ENCODE assay signal across 8 mouse cellular contexts in genomic region chr5:123907631-123907977, GRCm38 (mm10). TPM values are rescaled to one million over a fixed set of nuclear protein-coding genes. Genes with fewer than 3 reads are reported as not detected.
A peak's percentile ranks its signal among the peaks of the same experiment; 100 is the strongest.
DNase-seq lines count a peak whose midpoint lies in the region; ATAC-seq and TF ChIP-seq lines count a peak whose summit lies in the region.

No protein-coding gene starts in this region.

- intact Hi-C loops in heart, postnatal 25 days (cut with DNase I) = loop anchor here (2.0 to 5.0 kb wide), 3 partner anchors 80 to 281 kb away; no protein-coding TSS in a partner anchor

- peak overlapping the region; percentile 94 for H3K9ac ChIP-seq in heart, embryonic 16.5 days (ENCODE audit: low read length)
- H3K9ac ChIP-seq in hindbrain, embryonic 15.5 days = peak overlapping the region; percentile 95
- H3K9ac ChIP-seq in midbrain, embryonic 13.5 days (replicated peaks) = peak overlapping the region; percentile 99

- H3K4me2 ChIP-seq in heart, embryonic 16.5 days (ENCODE audit: low read depth, low read length) = peak overlapping the region; percentile 97
- peak overlapping the region; percentile 71 for H3K4me2 ChIP-seq in hindbrain, embryonic 15.5 days
- H3K4me2 ChIP-seq in midbrain, embryonic 13.5 days (replicated peaks) = peak overlapping the region; percentile 97

- H3K4me1 ChIP-seq in heart, embryonic 16.5 days (ENCODE audit: control insufficient read depth, insufficient read depth, low read length) = peaks cover 11% of the 10 kb centered on the region
- H3K4me1 ChIP-seq in bone marrow macrophage, adult 2 months (ENCODE audit: control insufficient read depth, insufficient read depth, low read length) = peaks cover 42% of the 10 kb centered on the region
- peaks cover 22% of the 10 kb centered on the region for H3K4me1 ChIP-seq in hindbrain, embryonic 15.5 days (replicated peaks)
- H3K4me1 ChIP-seq in midbrain, embryonic 13.5 days (replicated peaks) = peaks cover 32% of the 10 kb centered on the region

- peak overlapping the region; percentile 83 for H3K4me3 ChIP-seq in heart, embryonic 16.5 days (ENCODE audit: low read length)
- peak overlapping the region; percentile 96 for H3K4me3 ChIP-seq in bone marrow macrophage, adult 2 months (ENCODE audit: insufficient read depth, low read length)
- H3K4me3 ChIP-seq in hindbrain, embryonic 15.5 days = peak overlapping the region; percentile 83
- H3K4me3 ChIP-seq in midbrain, embryonic 13.5 days (replicated peaks) = peak overlapping the region; percentile 96

- DNase-seq in heart, postnatal 25 days (ENCODE audit: low spot score) = no peak
- no peak for DNase-seq in urinary bladder, postnatal 10 days (ENCODE audit: low spot score)
- DNase-seq in thymus, adult 18-20 months = no peak
- DNase-seq in left cerebral cortex, adult 9 months (ENCODE audit: low spot score in 2 of 2) = no peak

- peak overlapping the region; percentile 80 for H3K27ac ChIP-seq in heart, embryonic 16.5 days (ENCODE audit: low read length)
- peak overlapping the region; percentile 72 for H3K27ac ChIP-seq in bone marrow macrophage, adult 2 months (ENCODE audit: insufficient read depth, low read depth, low read length)
- peak overlapping the region; percentile 88 for H3K27ac ChIP-seq in hindbrain, embryonic 15.5 days (replicated peaks)
- peak overlapping the region; percentile 77 for H3K27ac ChIP-seq in midbrain, embryonic 13.5 days

- H3K9me3 ChIP-seq in heart, embryonic 16.5 days (replicated peaks; ENCODE audit: control insufficient read depth, low read length) = no peaks in the 10 kb centered on the region
- H3K9me3 ChIP-seq in hindbrain, embryonic 15.5 days = no peaks in the 10 kb centered on the region
- no peaks in the 10 kb centered on the region for H3K9me3 ChIP-seq in midbrain, embryonic 13.5 days

- H3K36me3 ChIP-seq in heart, embryonic 16.5 days (ENCODE audit: control insufficient read depth, insufficient read depth) = peaks cover 22% of the 10 kb centered on the region
- H3K36me3 ChIP-seq in hindbrain, embryonic 15.5 days = peaks cover 29% of the 10 kb centered on the region
- peaks cover 39% of the 10 kb centered on the region for H3K36me3 ChIP-seq in midbrain, embryonic 13.5 days

- TF ChIP-seq POLR2A in bone marrow macrophage, adult 2 months (IDR thresholded peaks at IDR 0.05; ENCODE audit: borderline replicate concordance, low read depth, low read length) = no peak

- WGBS in heart, embryonic 16.5 days = 2% methylated on average over 10 of the region's 10 CpGs
- 5% methylated on average over 10 of the region's 10 CpGs for WGBS in hindbrain, embryonic 15.5 days
- WGBS in midbrain, embryonic 13.5 days = 5% methylated on average over 10 of the region's 10 CpGs

- ATAC-seq in heart, embryonic 16.5 days (replicated peaks; ENCODE audit: extremely low read depth, insufficient read depth, low FRiP score) = 0 out of 2 replicates have a peak, but pooled peaks have one; percentile 1
- no peak for ATAC-seq in hindbrain, embryonic 15.5 days (ENCODE audit: low FRiP score, low read depth)
- no peak for ATAC-seq in midbrain, embryonic 13.5 days

- no peaks in the 10 kb centered on the region for H3K27me3 ChIP-seq in heart, embryonic 16.5 days (ENCODE audit: control insufficient read depth, insufficient read depth, low read length)
- no peaks in the 10 kb centered on the region for H3K27me3 ChIP-seq in hindbrain, embryonic 15.5 days
- H3K27me3 ChIP-seq in midbrain, embryonic 13.5 days = no peaks in the 10 kb centered on the region

- no peak for TF ChIP-seq CTCF in bone marrow macrophage, adult 2 months (IDR thresholded peaks at IDR 0.05; ENCODE audit: low read depth, low read length)

RNA-seq across cellular contexts. Expression of gene Denr, which starts 0.6 kb away (rescaled TPM):
- 79.0 and 96.2 TPM in 2 replicates for polyA plus RNA-seq in heart, embryonic 16.5 days (2015; fragmentation: Nextera tagmentation; extraction: Ambion mirVana)
- 10 to 100 TPM; 48.0 to 48.9 TPM for total RNA-seq in heart, postnatal 25 days (2021)
- 51.8 and 58.3 TPM in 2 replicates for polyA plus RNA-seq in bone marrow macrophage, adult 2 months (2012; ENCODE audit: insufficient read depth, insufficient read length, missing spikeins)
- polyA plus RNA-seq in hindbrain, embryonic 15.5 days (2015; fragmentation: Nextera tagmentation; extraction: Ambion mirVana) = 118 and 125 TPM in 2 replicates
- polyA plus RNA-seq in midbrain, embryonic 13.5 days (2015; fragmentation: Nextera tagmentation; extraction: Ambion mirVana) = 145 and 162 TPM in 2 replicates

RNA-seq across cellular contexts. Expression of gene Gm43518, which starts 19.6 kb away (rescaled TPM):
- 1.8 and 2.9 TPM in 2 replicates for polyA plus RNA-seq in heart, embryonic 16.5 days (2015; fragmentation: Nextera tagmentation; extraction: Ambion mirVana)
- total RNA-seq in heart, postnatal 25 days (2021) = under 1 TPM in 1 of 2 experiments, not detected in 1; 0.50 TPM
- polyA plus RNA-seq in bone marrow macrophage, adult 2 months (2012; ENCODE audit: insufficient read depth, insufficient read length, missing spikeins) = not detected in 2 replicates
- polyA plus RNA-seq in hindbrain, embryonic 15.5 days (2015; fragmentation: Nextera tagmentation; extraction: Ambion mirVana) = 3.8 and 4.2 TPM in 2 replicates
- 3.3 and 4.3 TPM in 2 replicates for polyA plus RNA-seq in midbrain, embryonic 13.5 days (2015; fragmentation: Nextera tagmentation; extraction: Ambion mirVana)

RNA-seq across cellular contexts. Expression of gene Ccdc62, which starts 22.9 kb away (rescaled TPM):
- 4.4 and 6.3 TPM in 2 replicates for polyA plus RNA-seq in heart, embryonic 16.5 days (2015; fragmentation: Nextera tagmentation; extraction: Ambion mirVana)
- total RNA-seq in heart, postnatal 25 days (2021) = 1 to 10 TPM; 1.3 to 2.1 TPM
- 1.2 and 3.3 TPM in 2 replicates for polyA plus RNA-seq in bone marrow macrophage, adult 2 months (2012; ENCODE audit: insufficient read depth, insufficient read length, missing spikeins)
- polyA plus RNA-seq in hindbrain, embryonic 15.5 days (2015; fragmentation: Nextera tagmentation; extraction: Ambion mirVana) = 3.7 and 4.6 TPM in 2 replicates
- 5.1 and 8.0 TPM in 2 replicates for polyA plus RNA-seq in midbrain, embryonic 13.5 days (2015; fragmentation: Nextera tagmentation; extraction: Ambion mirVana)

RNA-seq across cellular contexts. Expression of gene Hcar1, which starts 27.8 kb away (rescaled TPM):
- polyA plus RNA-seq in heart, embryonic 16.5 days (2015; fragmentation: Nextera tagmentation; extraction: Ambion mirVana) = 0.41 and 0.45 TPM in 2 replicates
- total RNA-seq in heart, postnatal 25 days (2021) = under 1 TPM; 0.49 to 0.81 TPM
- not detected in 2 replicates for polyA plus RNA-seq in bone marrow macrophage, adult 2 months (2012; ENCODE audit: insufficient read depth, insufficient read length, missing spikeins)
- 0.88 and 0.99 TPM in 2 replicates for polyA plus RNA-seq in hindbrain, embryonic 15.5 days (2015; fragmentation: Nextera tagmentation; extraction: Ambion mirVana)
- polyA plus RNA-seq in midbrain, embryonic 13.5 days (2015; fragmentation: Nextera tagmentation; extraction: Ambion mirVana) = 0.08 and 0.30 TPM in 2 replicates

RNA-seq across cellular contexts. Expression of gene Hcar2, which starts 42.3 kb away (rescaled TPM):
- 0.15 TPM in 1 of 2 replicates, not detected in the other for polyA plus RNA-seq in heart, embryonic 16.5 days (2015; fragmentation: Nextera tagmentation; extraction: Ambion mirVana)
- under 1 TPM; 0.13 to 0.25 TPM for total RNA-seq in heart, postnatal 25 days (2021)
- polyA plus RNA-seq in bone marrow macrophage, adult 2 months (2012; ENCODE audit: insufficient read depth, insufficient read length, missing spikeins) = 2.2 and 2.5 TPM in 2 replicates
- not detected in 2 replicates for polyA plus RNA-seq in hindbrain, embryonic 15.5 days (2015; fragmentation: Nextera tagmentation; extraction: Ambion mirVana)
- not detected in 2 replicates for polyA plus RNA-seq in midbrain, embryonic 13.5 days (2015; fragmentation: Nextera tagmentation; extraction: Ambion mirVana)
